Comparison of ENCODE assay signal across 9 mouse cellular contexts in the genomic region with DNA sequence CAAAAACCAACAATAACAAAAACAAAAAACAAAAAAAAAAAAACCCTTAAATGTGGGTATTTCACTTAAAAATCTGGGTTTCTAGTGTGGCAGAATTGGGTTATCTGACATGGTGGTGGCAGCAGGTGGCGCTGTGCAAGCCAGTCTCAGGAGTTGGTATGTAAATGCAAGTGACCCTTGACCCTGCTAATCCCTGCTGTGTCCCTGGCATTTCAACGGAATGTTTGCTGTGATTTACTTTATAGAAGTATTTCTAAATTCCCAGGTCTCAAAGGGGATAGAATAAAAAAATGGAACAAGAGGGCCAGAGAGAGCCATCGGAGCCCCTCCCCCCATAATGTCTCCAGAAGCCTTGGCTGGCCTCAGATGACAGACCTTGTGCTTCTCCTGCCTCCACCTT. TPM values are rescaled to one million over a fixed set of nuclear protein-coding genes. Genes with fewer than 3 reads are reported as not detected.
DNase-seq lines count a peak whose midpoint lies in the region; ATAC-seq and TF ChIP-seq lines count a peak whose summit lies in the region.
"Had no signal": no experiment of that assay in that cellular context is flagged by ENCODE, and none has a peak within 500 bp of the region (broad histone marks: within the 10 kb centered on the region; RNA-seq: fewer than 3 reads in every experiment).

No protein-coding gene starts in this region.

- H3K27me3 ChIP-seq in forebrain, embryonic 11.5 days (ENCODE audit: control insufficient read depth, insufficient read depth, low read length), result no peaks in the 10 kb centered on the region
- H3K27me3 ChIP-seq in forebrain, embryonic 13.5 days, result no peaks in the 10 kb centered on the region
- no peaks in the 10 kb centered on the region for H3K27me3 ChIP-seq in testis, adult 2 months (ENCODE audit: control insufficient read depth, insufficient read depth, low read length)
- H3K27me3 ChIP-seq in embryonic facial prominence, embryonic 15.5 days, result no peaks in the 10 kb centered on the region

- no peak for ATAC-seq in forebrain, embryonic 11.5 days (replicated peaks; ENCODE audit: low FRiP score)
- no peak for ATAC-seq in forebrain, embryonic 13.5 days
- ATAC-seq in embryonic facial prominence, embryonic 15.5 days (ENCODE audit: insufficient number of reproducible peaks, low FRiP score, low TSS enrichment, low read depth), result no peak

- no peak overlapping the region for H3K4me2 ChIP-seq in forebrain, embryonic 11.5 days (ENCODE audit: low read depth, low read length, severe bottlenecking)
- no peak overlapping the region for H3K4me2 ChIP-seq in forebrain, embryonic 13.5 days
- H3K4me2 ChIP-seq in embryonic facial prominence, embryonic 15.5 days (replicated peaks), result no peak overlapping the region

- no peak overlapping the region for H3K4me3 ChIP-seq in forebrain, embryonic 11.5 days (ENCODE audit: low read depth, low read length)
- H3K4me3 ChIP-seq in forebrain, embryonic 13.5 days, result no peak overlapping the region
- H3K4me3 ChIP-seq in testis, adult 2 months (ENCODE audit: control insufficient read depth, low read depth, low read length), result no peak overlapping the region
- no peak overlapping the region for H3K4me3 ChIP-seq in embryonic facial prominence, embryonic 15.5 days (replicated peaks)

- no peaks in the 10 kb centered on the region for H3K9me3 ChIP-seq in forebrain, embryonic 11.5 days (ENCODE audit: control insufficient read depth, low read length)
- H3K9me3 ChIP-seq in forebrain, embryonic 13.5 days (replicated peaks), result no peaks in the 10 kb centered on the region
- H3K9me3 ChIP-seq in embryonic facial prominence, embryonic 15.5 days (replicated peaks), result no peaks in the 10 kb centered on the region

- TF ChIP-seq CTCF in testis, adult 2 months (IDR thresholded peaks at IDR 0.05; ENCODE audit: control insufficient read depth, insufficient read depth, insufficient replicate concordance, low read depth, low read length), result peak; percentile 39; the same call in 1 of the 2 replicates

- no peak overlapping the region for H3K27ac ChIP-seq in forebrain, embryonic 11.5 days (ENCODE audit: low read depth, low read length)
- H3K27ac ChIP-seq in forebrain, embryonic 13.5 days, result no peak overlapping the region
- no peak overlapping the region for H3K27ac ChIP-seq in testis, adult 2 months (ENCODE audit: control insufficient read depth, insufficient read depth, low read depth, low read length)
- peak overlapping the region; percentile 55; the same call in 1 of the 2 replicates for H3K27ac ChIP-seq in embryonic facial prominence, embryonic 15.5 days (replicated peaks)

- no peaks in the 10 kb centered on the region for H3K4me1 ChIP-seq in forebrain, embryonic 11.5 days (replicated peaks; ENCODE audit: control insufficient read depth, insufficient read depth, low read length)
- H3K4me1 ChIP-seq in forebrain, embryonic 13.5 days, result no peaks in the 10 kb centered on the region
- H3K4me1 ChIP-seq in testis, adult 2 months (ENCODE audit: control insufficient read depth, insufficient read depth, low read length), result peaks cover 9% of the 10 kb centered on the region
- no peaks in the 10 kb centered on the region for H3K4me1 ChIP-seq in embryonic facial prominence, embryonic 15.5 days

- 24% methylated on average over 3 of the region's 3 CpGs for WGBS in forebrain, embryonic 11.5 days
- WGBS in forebrain, embryonic 13.5 days, result 22% methylated on average over 3 of the region's 3 CpGs
- WGBS in embryonic facial prominence, embryonic 15.5 days, result 17% methylated on average over 3 of the region's 3 CpGs

- intact Hi-C loops in left cerebral cortex, postnatal 10 days (cut with DNase I), result loop anchor here (10.0 kb wide), 1 partner anchor 207 kb away; no protein-coding TSS in a partner anchor

- H3K36me3 ChIP-seq in forebrain, embryonic 11.5 days (ENCODE audit: control insufficient read depth, insufficient read depth, low read length), result no peaks in the 10 kb centered on the region
- peaks cover 37% of the 10 kb centered on the region for H3K36me3 ChIP-seq in forebrain, embryonic 13.5 days (ENCODE audit: poor library complexity, severe bottlenecking)
- H3K36me3 ChIP-seq in testis, adult 2 months (ENCODE audit: control insufficient read depth, insufficient read depth, low read length), result no peaks in the 10 kb centered on the region
- H3K36me3 ChIP-seq in embryonic facial prominence, embryonic 15.5 days, result peaks cover 24% of the 10 kb centered on the region; the same call in 1 of the 2 replicates

- peak; percentile 63 for DNase-seq in forebrain, embryonic 11.5 days (ENCODE audit: low spot score)
- no peak for DNase-seq in testis, postnatal 14 days (ENCODE audit: low spot score)
- peak; percentile 77 for DNase-seq in mesoderm, embryonic 11.5 days (ENCODE audit: low read depth, low spot score)
- DNase-seq in gastrocnemius, adult 8-10 months (ENCODE audit: low spot score in 2 of 2), result no peak
- DNase-seq in left cerebral cortex, postnatal 10 days (ENCODE audit: extremely low spot score in 1 of 2, low spot score in 2 of 2), result no peak

- no peak for TF ChIP-seq POLR2A in testis, adult 2 months (IDR thresholded peaks at IDR 0.05; ENCODE audit: control insufficient read depth, low read depth, low read length)

- H3K9ac ChIP-seq in forebrain, embryonic 11.5 days (ENCODE audit: low read length), result no peak overlapping the region
- no peak overlapping the region for H3K9ac ChIP-seq in forebrain, embryonic 13.5 days
- H3K9ac ChIP-seq in embryonic facial prominence, embryonic 15.5 days, result no peak overlapping the region

RNA-seq across cellular contexts. Expression of gene Chmp4b, which starts 3.4 kb away (rescaled TPM):
- polyA plus RNA-seq in forebrain, embryonic 11.5 days (2014; fragmentation: Nextera tagmentation; extraction: Ambion mirVana), result 13.3 and 16.7 TPM in 2 replicates
- polyA plus RNA-seq in forebrain, embryonic 13.5 days (2015; fragmentation: Nextera tagmentation; extraction: Ambion mirVana), result 22.4 and 24.9 TPM in 2 replicates
- 133 and 135 TPM in 2 replicates for polyA plus RNA-seq in testis, adult 2 months (2012; rRNA removed)
- 38.1 and 47.7 TPM in 2 replicates for polyA plus RNA-seq in embryonic facial prominence, embryonic 15.5 days (2015; fragmentation: Nextera tagmentation; extraction: Ambion mirVana)
- 100 to 1,000 TPM; 116 to 129 (median 124) TPM for total RNA-seq in gastrocnemius, adult 8-10 months (2022)
- 100 to 1,000 TPM; 203 to 210 TPM for total RNA-seq in left cerebral cortex, postnatal 10 days (2021)

RNA-seq across cellular contexts. Expression of gene 4930519P11Rik, which starts 34.8 kb away (rescaled TPM):
- 1.0 TPM in 1 of 2 replicates, not detected in the other for polyA plus RNA-seq in forebrain, embryonic 11.5 days (2014; fragmentation: Nextera tagmentation; extraction: Ambion mirVana)
- 0.79 and 0.88 TPM in 2 replicates for polyA plus RNA-seq in forebrain, embryonic 13.5 days (2015; fragmentation: Nextera tagmentation; extraction: Ambion mirVana)
- polyA plus RNA-seq in testis, adult 2 months (2012; rRNA removed), result 83.8 and 97.1 TPM in 2 replicates
- polyA plus RNA-seq in embryonic facial prominence, embryonic 15.5 days (2015; fragmentation: Nextera tagmentation; extraction: Ambion mirVana), result 0.49 TPM in 1 of 2 replicates, not detected in the other
- total RNA-seq in gastrocnemius, adult 8-10 months (2022), result not detected
- not detected for total RNA-seq in left cerebral cortex, postnatal 10 days (2021)
- total RNA-seq: layer of hippocampus, postnatal 25 days had no signal

RNA-seq across cellular contexts. Expression of gene Zfp341, which starts 35.0 kb away (rescaled TPM):
- polyA plus RNA-seq in forebrain, embryonic 11.5 days (2014; fragmentation: Nextera tagmentation; extraction: Ambion mirVana), result 1.5 and 2.1 TPM in 2 replicates
- 1.5 and 2.0 TPM in 2 replicates for polyA plus RNA-seq in forebrain, embryonic 13.5 days (2015; fragmentation: Nextera tagmentation; extraction: Ambion mirVana)
- polyA plus RNA-seq in testis, adult 2 months (2012; rRNA removed), result 1.1 and 1.2 TPM in 2 replicates
- 1.6 and 2.0 TPM in 2 replicates for polyA plus RNA-seq in embryonic facial prominence, embryonic 15.5 days (2015; fragmentation: Nextera tagmentation; extraction: Ambion mirVana)
- 1 to 10 TPM; 2.4 to 3.1 (median 2.9) TPM for total RNA-seq in gastrocnemius, adult 8-10 months (2022)
- total RNA-seq in left cerebral cortex, postnatal 10 days (2021), result 10 to 100 TPM; 14.3 to 14.7 TPM

RNA-seq across cellular contexts. Expression of gene Pxmp4, which starts 44.6 kb away (rescaled TPM):
- 10.0 and 10.6 TPM in 2 replicates for polyA plus RNA-seq in forebrain, embryonic 11.5 days (2014; fragmentation: Nextera tagmentation; extraction: Ambion mirVana)
- polyA plus RNA-seq in forebrain, embryonic 13.5 days (2015; fragmentation: Nextera tagmentation; extraction: Ambion mirVana), result 10.7 and 13.0 TPM in 2 replicates
- polyA plus RNA-seq in testis, adult 2 months (2012; rRNA removed), result 3.3 TPM in 2 replicates
- polyA plus RNA-seq in embryonic facial prominence, embryonic 15.5 days (2015; fragmentation: Nextera tagmentation; extraction: Ambion mirVana), result 30.5 and 33.1 TPM in 2 replicates
- total RNA-seq in gastrocnemius, adult 8-10 months (2022), result 10 to 100 TPM; 10.1 to 13.4 (median 12.2) TPM
- total RNA-seq in left cerebral cortex, postnatal 10 days (2021), result 10 to 100 TPM; 17.4 to 18.6 TPM

Comparison
In these comparisons a context has a peak if more than half of its experiments do, and no peak if none do; other contexts are left out.
1. DNase-seq: peak in forebrain, embryonic 11.5 days (single experiment) and mesoderm, embryonic 11.5 days (single experiment); none in testis, postnatal 14 days (single experiment), gastrocnemius, adult 8-10 months (0 of 2) and left cerebral cortex, postnatal 10 days (0 of 2).
2. RNA of gene 4930519P11Rik, which starts 34.8 kb away (polyA plus RNA-seq): 83.8 to 97.1 TPM in testis, adult 2 months; 0.79 to 0.88 TPM in forebrain, embryonic 13.5 days, 0.49 TPM in embryonic facial prominence, embryonic 15.5 days and 1.0 TPM in forebrain, embryonic 11.5 days; every median in the first group is over 10 times any median in the second.